Mouse (Mus musculus) T-helper 17 cell (primary cell): ENCODE measurements at regions not wholly inside any gene's neighbourhood (a gene's known extent, or its start where the extent isn't known, plus 50 kb on each side); places are given as distances from the start of the nearest gene placed in this dataset.
"Not testable (repeated sequence)": the region's sequence is repeated elsewhere in the genome, so short reads cannot be mapped to it uniquely, and the experiment has no call there.

ENCODE experiments used
- in situ Hi-C, 2 experiments: fragments of 300-600 bp; cut with MboI, MseI; formaldehyde crosslinking; loops; 1 replicate in 1 of 2; 2 replicates in 1 of 2; pipeline ENCODE4 v1.15.1; 2025; ENCODE audit warnings: high pct_unique_total_duplicates in 2 of 2

DNA sequence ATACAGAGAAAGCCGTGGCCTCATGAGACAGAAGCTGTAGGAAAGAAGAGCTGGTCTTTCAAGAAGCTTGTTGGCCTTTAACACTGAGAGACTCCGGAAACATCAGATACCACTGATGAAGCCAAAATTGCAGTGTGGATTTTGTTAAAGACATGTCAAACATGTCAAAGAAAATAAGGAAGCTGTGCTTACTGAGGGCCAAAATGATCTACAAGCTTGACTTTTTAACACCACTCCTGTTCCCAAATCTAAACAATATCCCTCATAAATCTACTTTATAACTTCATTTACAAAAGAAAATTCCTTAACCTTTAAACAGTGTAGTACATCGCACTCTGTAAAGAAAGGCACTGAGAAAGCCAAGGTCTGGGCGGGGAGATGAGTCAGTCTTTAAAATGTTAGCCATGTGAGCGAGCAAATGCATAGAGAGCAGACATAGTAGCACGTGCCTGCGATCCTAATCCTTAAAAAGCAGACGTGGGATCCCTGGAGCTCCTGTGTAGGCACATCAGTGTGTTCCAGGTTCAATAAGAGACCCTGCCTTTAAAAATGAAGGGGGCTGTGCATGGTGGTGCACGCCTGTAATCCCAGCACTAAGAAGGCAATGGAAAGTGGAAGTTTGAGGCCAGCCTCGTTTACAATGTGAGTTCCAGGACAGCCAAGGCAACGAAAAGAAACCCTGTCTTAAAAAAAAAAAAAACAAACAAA, 125.1 kb upstream of the Trim24 start:
- in situ Hi-C loops = no loop called here

DNA sequence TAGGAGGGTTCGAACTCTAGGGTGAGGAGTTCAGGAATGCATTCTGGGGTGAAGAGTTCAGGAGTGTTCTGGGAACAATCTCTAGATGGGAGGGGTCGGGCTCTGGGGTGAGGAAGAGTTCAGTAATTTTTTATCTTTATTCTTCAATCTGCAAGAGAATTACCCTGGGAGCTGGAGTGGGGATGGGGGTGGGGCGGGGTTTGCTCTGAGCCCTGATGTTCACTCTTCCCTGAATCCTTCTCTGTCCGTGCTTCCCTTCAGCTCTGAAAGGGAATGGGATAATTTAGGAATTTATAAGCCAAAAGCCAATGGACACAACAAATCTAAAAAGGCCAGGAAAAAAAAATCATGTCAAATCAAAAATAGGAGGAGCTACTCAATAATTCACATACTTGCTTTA, 122.8 kb upstream of the Trim24 start:
- in situ Hi-C loops = not testable (repeated sequence)

DNA sequence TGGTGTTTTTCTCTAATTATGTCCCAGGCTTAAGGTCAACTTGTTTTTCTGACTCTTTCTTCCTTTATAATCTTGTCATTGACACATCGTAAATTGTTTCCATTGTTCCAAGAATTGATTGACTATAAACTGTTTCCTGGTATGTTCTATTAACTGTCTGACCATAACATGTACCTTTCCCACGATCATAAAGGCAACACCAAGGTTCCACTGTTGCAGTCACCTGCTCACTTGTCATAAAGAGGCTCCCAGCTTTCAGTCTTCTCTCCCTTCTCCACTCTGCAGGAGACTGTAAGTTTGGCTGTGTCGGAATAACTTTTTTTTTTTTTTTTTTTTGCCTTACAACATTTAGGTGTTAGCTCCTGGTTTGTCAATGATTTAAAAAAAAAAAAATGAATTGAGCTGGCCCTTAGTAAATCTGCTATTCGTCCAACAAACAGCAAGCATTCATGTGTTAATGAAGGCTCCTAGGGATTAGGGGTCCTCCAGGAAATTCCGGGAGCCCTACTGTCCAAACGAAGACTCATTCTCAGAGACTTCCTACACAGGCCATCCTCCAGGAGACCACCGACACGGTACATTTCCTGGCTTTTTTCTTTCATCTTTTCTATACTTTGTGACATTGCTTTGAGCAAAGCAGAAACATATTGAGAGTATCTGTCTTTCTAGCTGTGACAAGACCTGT, 122.2 kb upstream of the Trim24 start:
- in situ Hi-C loops = no loop called here

DNA sequence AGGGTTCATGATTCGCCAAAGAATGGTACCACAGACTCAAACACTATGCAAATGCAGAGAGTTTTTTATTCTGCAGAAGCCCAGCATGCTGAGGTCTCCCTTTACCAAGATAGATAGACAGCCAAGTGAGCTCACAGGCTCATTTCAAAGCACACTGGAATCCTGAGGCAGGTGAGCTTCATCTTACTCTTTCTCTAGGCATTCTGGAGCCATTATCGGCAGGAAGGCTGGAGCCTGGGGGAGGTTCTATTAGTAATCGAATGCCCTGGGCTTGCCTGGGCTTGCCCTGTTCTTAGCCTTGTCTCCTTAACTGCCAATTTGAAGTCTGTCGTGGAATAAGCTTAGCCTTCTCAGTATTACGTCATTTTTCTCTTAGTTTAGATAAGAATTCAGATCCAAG, 121.6 kb upstream of the Trim24 start:
- in situ Hi-C loops = no loop called here

DNA sequence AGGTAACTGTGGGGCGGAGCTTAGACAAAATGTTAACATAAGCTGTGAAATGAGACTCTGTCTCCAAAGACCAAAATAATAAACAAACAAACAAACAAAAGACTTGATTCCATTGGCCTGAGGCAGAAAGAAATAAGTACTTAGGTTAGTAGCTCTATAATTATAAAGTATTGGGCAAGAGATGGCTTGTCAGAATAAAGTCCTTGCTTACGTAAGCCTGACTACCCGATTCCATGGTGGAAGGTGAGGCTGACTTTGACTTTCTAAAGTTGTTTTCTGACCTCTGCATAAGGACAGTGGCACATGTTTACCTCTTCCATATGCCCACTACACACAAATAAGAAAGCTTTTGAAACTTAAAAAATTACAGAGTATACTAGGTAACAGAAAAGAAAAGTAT, 120.3 kb upstream of the Trim24 start:
- in situ Hi-C loops = no loop called here

DNA sequence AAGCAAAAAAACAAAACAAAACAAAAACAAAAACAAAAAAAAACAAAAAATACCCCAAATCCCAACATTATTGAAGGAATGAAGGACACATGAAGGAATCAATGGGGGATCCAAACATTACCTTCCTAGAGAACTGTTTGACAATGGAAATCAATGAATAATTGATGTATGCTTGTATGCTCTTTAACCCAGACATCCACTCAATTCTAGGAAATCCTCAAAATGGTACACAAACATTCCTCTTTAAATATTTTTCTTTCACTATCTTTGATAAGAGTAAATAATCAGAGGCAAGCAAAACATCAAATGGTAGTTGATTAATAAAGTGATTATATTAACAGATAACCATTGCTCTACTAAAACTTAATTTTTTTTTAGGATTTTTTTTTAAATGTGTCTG, 118.9 kb upstream of the Trim24 start:
- in situ Hi-C loops = no loop called here

DNA sequence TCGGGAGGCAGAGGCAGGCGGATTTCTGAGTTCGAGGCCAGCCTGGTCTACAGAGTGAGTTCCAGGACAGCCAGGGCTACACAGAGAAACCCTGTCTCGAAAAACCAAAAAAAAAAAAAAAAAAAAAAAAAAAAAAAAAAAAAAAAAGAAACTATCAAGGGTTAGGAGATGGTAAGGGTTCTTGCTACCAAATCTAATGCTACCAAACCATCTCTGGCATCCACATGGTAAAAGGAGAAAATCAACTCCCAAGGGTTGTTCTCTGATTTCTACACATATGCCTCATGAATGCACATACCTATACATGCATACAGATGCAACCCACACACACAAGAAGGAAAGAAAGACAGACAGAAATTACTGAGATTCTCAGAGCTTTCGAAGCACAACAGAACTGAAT, 109.6 kb upstream of the Trim24 start:
- in situ Hi-C loops = not testable (repeated sequence)

DNA sequence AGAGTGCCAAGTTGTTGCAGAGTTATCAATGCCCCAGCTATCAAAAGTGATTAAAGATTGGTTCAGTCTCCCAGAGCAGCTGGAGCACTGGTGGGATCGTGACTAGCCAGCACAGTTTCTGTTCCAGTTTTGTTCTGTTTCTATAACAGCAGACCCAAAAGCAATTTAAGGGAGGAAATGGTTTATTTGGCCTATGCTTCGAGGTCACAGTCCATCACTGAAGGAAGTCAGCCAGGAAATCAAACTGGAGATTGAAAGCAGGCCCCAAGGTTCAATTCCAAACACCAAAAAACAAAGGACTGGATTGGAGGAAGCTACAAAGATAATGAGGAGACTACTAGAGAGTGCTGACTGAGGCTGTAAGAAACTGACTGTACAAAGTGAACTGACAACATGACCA, 107.6 kb upstream of the Trim24 start:
- in situ Hi-C loops = no loop called here

DNA sequence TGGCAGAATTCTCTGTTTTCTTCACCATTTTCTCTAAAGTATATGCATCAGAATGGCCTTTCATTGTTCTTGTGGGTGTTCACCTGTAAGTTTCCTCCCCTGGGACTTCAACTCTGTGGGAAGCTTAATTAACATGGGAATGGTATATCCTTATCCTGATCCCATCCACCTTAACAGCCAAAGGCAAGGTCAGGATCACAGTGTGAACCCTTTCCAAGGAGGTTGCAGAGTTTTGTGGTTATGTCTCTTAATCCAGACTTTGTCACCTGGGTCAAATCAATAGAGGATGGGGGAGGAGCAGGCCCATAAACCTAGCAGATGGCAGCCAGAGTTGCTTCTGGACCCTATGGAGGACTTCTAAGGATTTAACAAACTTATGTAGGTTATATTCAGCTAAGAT, 102.9 kb upstream of the Trim24 start:
- in situ Hi-C loops = no loop called here

DNA sequence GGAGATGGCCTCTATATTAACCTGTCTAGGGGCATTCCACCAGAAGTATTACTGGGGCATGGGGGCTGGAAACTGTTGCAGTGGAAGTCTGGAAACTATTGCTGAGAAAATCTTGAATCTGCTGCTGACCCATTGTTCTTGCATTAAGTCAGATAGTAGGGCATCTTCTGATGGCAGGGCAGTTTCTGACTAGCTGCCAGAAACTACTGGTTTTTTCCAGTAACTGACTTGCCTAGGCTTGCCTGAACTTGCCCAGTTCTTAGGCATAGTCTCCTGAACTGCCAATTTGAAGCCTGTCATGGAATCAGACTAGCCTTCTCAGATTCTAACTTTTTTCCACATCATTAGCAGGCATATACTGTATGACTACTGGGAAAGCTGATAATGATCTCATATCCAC, 97.3 kb upstream of the Trim24 start:
- in situ Hi-C loops = no loop called here

DNA sequence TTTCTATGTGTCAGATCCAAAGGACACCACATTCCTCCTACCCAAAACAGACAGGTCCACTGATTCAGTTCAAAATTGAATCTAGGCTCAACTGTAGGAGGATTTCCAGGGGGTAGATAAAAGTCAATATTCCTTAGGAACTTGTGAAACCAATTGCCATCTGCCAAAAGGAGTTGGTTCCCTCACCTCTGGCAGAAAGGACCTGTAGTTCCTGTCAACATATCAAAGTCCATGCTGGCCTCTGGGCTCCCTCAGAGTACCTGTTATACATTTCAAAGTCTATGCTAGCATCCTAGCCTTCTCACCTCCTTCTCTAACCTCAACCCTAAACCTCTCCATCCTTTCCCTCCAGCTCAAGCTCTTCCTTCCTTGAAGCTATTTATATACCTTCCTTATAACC, 95.5 kb upstream of the Trim24 start:
- in situ Hi-C loops = no loop called here

DNA sequence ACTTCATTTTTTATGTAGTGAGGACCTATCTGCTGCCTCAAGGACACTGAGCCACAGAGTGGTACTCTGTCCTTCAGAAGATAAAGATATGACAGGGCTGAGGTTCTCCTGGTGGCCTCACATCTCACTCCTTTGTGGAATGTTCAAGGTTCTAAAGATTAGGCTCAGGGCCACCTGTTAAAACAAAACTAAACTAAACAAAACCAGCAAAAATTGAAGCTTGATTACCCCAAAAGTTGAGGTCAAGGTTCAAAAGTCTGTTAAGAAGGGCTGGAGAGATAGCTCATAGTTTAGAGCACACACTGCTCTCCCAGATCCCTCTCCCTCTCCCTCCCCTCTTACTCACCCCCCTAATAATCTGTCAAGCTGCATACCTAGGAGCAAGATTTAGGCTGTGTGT, 90.7 kb upstream of the Trim24 start:
- in situ Hi-C loops = no loop called here

DNA sequence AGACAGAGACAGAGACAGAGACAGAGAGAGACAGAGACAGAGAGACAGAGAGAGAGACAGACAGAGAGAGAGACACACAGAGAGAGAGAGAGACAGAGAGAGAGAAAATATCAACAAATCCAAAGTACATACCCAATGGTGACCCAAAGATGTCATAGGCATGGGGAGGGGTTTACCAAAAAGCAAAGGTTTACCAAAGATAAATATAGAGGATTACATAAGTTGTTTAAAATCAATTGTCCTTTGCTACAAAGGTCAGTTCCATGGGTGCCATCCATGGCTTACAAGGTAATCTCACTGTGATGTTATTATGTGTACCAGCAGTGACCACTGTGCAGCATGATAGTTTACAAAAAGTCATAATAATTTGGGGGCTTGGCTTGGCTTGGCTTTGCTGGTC, 88.7 kb upstream of the Trim24 start:
- in situ Hi-C loops = no loop called here

DNA sequence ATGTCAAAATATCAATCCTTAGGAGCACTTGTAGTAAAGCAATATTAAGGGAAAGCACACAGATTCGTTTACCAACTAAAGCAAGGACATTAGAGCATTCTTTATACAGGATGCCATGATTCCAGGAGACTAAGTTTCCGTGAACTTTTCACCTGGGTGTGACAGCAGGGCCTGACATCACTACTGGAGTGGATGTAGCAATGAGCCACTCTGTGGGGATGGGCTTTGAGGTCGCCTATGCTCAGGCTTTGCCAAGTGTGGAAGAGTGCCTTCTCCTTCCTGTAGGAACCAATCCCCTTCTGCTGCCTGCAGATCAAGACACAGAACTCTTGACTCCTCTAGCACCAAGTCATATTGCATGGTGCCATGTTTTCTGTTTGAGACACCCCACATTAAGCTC, 85.3 kb upstream of the Trim24 start:
- in situ Hi-C loops = not testable (repeated sequence)

DNA sequence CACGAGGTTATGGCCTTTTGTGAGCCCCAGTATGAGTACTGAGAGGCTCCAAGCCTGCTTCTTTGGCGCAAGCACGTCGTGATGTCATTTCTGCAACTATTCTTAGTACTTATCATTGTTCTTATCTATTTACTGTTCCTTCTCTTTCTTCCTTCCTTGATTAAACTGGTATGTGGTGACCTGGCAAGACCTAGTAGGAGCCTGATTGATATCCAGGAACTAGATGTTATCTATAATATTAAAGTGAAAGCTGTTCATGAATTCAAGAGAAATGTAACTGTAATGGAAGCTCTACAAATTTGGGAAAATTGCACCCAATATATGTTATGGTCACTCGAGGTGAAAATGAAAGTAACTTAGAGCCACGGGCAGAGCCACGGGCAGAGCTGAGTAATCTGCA, 84.9 kb upstream of the Trim24 start:
- in situ Hi-C loops = no loop called here

DNA sequence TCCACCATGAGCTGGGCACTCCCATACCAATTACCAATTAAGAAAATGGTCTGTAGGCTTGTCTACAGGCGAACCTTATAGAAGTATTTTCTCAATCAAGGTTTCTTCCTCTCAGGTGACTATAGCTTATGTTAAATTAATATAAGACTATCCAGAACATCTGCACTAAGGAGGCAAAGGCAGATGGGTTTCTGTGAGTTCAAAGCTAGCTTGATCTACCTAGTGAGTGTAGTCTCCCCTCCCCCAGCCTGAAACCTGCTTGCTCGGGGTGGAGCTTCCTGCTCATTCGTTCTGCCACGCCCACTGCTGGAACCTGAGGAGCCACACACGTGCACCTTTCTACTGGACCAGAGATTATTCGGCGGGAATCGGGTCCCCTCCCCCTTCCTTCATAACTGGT, 82.8 kb upstream of the Trim24 start:
- in situ Hi-C loops = not testable (repeated sequence)

DNA sequence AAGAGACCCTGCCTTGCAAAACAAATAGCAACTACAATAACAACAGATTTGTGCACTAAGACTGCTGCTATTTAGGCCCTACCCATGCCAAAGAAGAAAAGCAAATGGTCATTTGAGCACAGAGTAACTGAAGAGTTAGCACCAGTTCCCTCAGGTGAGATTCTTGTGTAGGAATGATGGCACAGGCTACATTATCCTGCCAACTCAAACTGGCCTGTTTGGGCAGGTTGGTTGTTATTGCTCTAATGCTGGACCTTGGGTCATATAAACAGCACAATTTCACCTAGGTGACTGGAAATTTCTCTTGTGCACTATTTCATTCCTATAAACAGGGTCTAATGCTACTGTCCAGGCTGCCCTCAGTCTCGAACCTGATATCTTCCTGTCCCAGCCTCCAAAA, 79.7 kb upstream of the Trim24 start:
- in situ Hi-C loops = no loop called here

DNA sequence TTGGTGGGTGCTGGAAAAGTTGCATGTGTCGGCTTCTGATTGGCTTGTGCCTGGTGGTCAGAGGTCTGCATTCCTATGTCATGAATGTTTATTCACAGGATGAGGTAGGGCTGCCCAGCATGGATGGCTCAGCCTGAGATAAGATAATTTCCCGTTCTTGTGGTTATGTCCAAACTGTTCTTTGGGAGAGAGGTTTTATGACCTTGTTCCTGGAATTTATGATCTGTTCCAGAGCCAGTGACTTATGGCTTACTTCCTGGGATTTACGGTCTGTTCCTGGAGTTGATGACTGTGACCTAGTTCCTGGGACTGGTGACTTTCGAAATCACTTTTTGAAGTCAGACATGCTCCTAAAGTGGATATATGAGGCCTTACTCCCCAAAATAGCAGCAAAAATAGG, 76.4 kb upstream of the Trim24 start:
- in situ Hi-C loops = no loop called here

DNA sequence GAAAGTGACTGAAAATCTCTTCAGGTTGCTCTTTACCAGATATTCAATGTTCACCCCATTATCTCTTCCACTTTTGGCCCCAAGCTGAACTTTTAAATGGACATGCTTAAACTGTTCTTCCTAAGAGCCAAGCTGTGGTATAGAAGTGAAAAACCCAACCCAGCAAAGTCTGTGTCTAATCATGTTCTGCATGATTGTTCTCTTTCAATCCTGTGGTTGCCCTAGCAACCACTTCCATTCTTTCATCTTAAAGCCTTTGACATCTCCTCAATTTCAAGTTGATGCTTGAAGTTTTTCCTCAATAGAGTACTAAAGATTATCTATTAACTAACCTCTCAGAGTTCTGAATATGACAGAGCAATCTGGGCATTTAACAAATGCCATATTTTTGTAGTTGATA, 75.6 kb upstream of the Trim24 start:
- in situ Hi-C loops = no loop called here

DNA sequence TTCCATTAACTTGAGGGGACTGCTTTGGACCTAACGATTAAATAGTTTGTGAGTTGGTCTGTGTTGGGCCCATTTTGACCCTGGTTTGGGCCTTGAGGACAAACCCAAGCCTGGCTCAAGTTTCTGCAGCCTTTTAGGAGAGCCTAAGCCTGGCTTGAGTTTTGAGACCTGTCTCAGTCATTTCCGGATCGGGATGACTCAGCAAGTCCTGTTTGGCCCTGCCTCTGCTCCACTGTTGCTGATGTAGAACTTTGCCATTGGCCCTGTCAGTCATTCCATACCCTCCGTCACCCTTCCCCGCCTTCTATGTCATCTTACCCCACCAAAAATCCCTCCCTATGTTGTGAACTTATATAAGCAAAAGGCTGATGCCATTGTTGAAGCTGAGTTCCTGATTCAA, 67.4 kb upstream of the Trim24 start:
- in situ Hi-C loops = no loop called here

DNA sequence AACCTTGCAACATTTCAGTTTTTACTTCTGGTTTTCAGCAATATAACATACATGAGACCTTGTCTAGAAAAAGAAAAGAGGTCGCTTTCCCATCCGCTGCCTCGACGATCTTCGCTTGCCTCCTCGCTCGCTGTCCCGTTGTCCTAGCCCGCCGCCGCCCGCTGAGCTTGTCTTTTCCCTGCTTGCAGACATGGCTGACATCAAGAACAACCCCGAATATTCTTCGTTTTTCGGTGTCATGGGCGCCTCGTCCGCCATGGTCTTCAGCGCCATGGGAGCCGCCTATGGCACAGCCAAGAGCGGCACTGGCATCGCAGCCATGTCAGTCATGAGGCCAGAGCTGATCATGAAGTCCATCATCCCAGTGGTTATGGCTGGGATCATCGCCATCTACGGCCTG, 64.7 kb upstream of the Trim24 start:
- in situ Hi-C loops = not testable (repeated sequence)

DNA sequence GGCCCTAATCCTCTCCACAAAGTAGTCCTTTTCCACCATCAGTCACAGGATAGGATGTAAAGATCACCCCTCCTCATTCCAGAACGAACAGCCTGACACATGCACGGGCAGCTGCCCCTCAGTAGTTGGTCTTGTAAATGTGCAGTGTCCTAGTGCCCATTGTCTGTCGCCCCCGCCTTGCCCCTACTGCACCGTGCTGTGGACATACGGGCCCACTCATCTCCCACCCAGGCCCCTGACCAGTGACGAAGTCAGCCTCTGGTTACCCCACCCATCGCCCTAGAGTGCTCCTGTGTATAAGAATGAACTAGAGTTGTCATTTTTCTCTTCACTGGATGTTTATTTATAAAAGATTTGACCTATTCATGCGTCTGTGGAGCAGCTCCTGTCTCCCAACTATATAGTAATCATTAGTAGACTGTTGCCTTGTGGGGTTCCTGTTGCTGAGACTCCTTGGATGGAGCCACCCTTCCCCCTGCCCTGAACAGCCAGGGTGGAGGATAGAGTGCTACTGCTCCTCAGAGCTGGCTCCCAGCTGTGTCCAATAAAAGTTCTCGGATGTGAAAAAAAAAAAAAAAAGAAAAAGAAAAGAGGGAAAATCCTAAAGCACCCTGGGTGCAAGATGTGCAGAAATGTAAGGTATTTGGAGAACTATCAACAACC, 64.0 kb upstream of the Trim24 start:
- in situ Hi-C loops = not testable (repeated sequence)

DNA sequence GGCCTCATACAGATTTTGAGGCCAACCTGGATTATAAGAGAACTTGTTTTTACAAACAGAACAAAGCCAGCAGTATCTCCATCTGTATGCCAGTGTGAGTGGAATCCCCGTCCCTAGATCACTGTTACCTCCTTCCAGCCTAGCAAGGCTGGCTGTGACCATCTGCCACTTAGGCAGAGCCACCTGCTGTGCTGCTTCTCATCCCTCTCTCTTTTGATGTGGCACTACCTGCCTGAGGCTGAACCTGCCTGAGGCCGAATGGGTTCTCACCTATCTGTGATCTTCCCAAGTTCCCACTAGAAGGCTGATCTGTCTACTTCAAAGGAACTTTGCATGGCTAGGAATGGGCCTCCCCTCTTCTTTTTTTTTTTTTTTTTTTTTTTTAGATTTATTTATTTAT, 55.4 kb upstream of the Trim24 start:
- in situ Hi-C loops = not testable (repeated sequence)
